Mouse (Mus musculus): ENCODE results near the gene Gm10486.
"Not testable (repeated sequence)": the region's sequence is repeated elsewhere in the genome, so short reads cannot be mapped to it uniquely, and the experiment has no call there.

Gene Gm10486

GRCm38 (mm10) chrX:35067084-35067483 is at the start of gene Gm10486:
Gene Gm10486 (plus strand): TSS chrX:35067384.
- in situ Hi-C loops (cut with MboI, MseI): not testable (repeated sequence)

Data from T-helper 2 cell (primary cell).